Mouse (Mus musculus) thymus, postnatal 0 days (tissue): ENCODE data around the gene Saysd1. TPM values are rescaled to one million over a fixed set of nuclear protein-coding genes. Genes with fewer than 3 reads are reported as not detected.
A peak's percentile ranks its signal among the peaks of the same experiment; 100 is the strongest.

Experiments used
- DNase-seq: peaks from one replicate; pipeline ENCODE4 v3.0.0-alpha.2; 2015; ENCODE audit warnings: low spot score
- polyA plus RNA-seq: library from polyadenylated mRNA; unstranded; fragments of >200 nt; fragmentation: Nextera tagmentation; extraction: Ambion mirVana; gene quantifications from 2 replicates; pipeline ENCODE4 v1.2.1, GENCODE M21; 2015

The Saysd1 gene
- polyA plus RNA-seq, 1 experiment from 2014 or later = 14.4 TPM

DNA sequence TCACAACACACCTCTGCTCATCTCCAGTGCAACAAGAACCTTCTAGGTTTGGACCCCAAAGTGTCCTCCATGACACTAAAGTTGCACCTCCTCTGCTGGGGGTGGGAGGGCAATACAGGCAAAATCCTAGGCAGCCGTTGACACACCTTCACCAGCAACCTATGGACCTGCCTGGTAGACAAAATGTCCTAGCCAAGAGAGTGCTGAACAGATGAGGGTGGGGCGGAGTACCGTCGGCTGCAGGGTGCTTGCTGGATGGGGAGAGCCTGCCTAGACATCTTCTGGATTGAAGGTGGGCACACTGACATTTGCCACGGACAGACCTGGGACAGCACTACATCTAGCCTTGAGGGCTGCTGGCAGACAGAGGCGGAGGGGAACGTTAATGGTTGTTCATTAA, 26.1 kb upstream of the Saysd1 start:
- no peak for DNase-seq

DNA sequence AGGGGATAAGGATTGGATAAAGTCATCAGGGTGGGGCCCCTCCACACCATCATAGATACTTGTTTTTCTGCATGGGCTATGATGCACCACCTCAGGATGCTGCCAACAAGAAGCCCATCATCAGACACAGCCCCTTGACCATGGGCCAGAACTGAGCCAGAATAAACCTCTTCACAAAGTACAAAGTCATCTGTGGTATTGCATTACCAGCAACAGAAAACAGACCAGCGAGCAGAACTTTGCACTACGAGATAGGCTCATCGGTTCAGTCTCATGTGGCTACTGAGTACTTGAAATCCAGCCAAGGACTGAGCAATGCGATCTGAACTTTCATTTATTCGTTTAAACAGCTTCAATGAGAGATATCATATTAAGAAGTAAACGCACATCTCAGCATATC, 24.4 kb upstream of the Saysd1 start:
- no peak for DNase-seq

GRCm38 (mm10) chr14:20158727-20159681, 20.7 kb upstream of the Saysd1 start:
- DNase-seq = no peak

- DNase-seq = no peak
Measured at GRCm38 (mm10) chr14:20157595-20157994, 19.3 kb upstream of the Saysd1 start.

GRCm38 (mm10) chr14:20155718-20156117, 17.4 kb upstream of the Saysd1 start:
- DNase-seq = no peak

DNA sequence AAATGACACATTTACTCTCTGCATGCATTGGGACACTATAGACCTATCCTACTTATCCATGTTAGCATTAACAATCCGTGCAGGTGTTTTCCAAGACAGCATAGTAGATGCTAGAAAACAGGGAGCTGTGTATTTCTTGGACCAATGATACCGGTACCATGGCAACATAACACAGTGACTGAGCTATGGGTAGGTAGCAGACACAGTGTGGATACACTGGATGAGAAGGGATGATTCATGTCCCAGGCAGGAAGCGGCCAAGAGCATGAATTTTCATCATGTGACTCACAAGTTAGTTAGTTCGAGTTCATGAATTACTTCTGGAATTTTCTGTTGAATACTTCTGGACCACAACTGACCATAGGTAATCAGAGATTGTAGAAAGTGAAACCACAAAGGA, 16.6 kb upstream of the Saysd1 start:
- DNase-seq = no peak

- no peak for DNase-seq
Measured at GRCm38 (mm10) chr14:20154245-20154644, 15.9 kb upstream of the Saysd1 start.

GRCm38 (mm10) chr14:20149127-20150080, 11.1 kb upstream of the Saysd1 start:
- DNase-seq = no peak

- no peak for DNase-seq
Measured at GRCm38 (mm10) chr14:20148514-20148913, 10.2 kb upstream of the Saysd1 start.

- DNase-seq = no peak
Measured at GRCm38 (mm10) chr14:20147854-20148253, 9.5 kb upstream of the Saysd1 start.

- DNase-seq = no peak
Measured at GRCm38 (mm10) chr14:20144093-20144492, 5.8 kb upstream of the Saysd1 start.

DNA sequence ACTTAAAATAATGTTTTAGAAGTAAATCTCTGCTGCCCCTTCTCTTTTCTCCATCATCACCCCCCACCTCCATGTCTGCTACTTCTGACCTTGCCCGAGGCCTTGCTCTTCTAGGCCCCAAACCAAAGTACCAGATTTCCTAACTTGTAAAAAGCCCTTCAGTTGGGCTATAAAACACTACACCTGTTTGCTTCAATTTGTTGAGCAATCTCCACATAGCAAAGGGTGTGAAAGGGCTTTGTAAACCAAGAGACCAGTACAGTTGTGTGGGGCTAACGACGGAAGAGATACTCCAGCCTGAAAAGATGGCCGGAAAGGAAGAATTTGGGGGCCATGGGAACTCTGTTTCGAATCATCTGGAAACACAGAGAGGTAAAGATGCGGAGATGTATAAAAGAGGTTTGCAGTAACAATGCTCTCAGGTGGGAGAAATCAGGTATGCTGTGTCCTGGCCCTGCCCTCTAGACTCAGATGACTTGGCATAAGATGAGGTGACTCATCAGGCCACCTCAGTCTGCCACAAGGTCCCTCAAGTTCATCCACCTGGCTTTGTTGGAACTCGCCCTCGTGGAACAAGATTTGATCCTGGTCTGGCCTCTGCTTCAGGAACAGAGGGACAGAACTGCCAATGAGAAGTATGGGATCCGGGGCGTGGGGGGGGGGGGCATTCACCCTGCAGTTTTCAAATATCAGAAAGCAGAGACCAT, 3.2 kb downstream of the Saysd1 start:
- DNase-seq = no peak

GRCm38 (mm10) chr14:20128162-20128561, 10.2 kb downstream of the Saysd1 start:
- DNase-seq = no peak

DNA sequence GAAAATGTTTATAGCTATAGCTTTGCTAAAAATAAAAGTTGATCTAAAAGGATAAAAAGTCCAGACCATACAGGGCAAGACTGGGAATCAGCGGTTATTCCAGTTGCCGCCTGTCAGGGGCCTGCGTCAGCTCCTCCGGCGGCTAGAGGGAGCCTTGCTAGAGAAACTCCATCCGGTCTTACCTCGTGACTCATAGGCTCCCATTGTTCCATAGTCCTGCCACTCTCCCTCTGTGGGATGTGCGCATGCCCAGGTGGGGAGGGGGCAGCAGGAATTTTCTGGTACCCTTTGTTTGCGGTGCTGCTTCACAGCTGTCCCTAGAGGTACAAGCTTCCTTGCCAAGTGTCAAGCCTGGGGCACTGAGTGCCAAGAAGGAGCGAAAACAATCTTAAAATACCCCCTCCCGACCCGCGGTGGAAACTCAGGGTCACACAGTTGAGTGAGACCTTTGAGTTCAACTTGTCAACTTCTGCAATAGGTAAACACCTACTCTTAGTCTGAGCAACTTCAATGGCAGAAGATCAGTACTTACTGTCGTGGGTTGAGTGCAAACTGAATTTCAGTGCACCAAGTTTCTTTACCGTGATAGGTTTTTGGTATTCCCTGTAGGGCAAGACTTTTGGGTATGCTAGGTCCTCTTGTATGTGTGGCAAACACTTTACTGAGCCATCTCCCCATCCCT, 10.8 kb downstream of the Saysd1 start:
- no peak for DNase-seq

GRCm38 (mm10) chr14:20120868-20121267, 17.5 kb downstream of the Saysd1 start:
- DNase-seq = peak; percentile 65

- DNase-seq = no peak
Measured at GRCm38 (mm10) chr14:20120012-20120411, 18.3 kb downstream of the Saysd1 start.

DNA sequence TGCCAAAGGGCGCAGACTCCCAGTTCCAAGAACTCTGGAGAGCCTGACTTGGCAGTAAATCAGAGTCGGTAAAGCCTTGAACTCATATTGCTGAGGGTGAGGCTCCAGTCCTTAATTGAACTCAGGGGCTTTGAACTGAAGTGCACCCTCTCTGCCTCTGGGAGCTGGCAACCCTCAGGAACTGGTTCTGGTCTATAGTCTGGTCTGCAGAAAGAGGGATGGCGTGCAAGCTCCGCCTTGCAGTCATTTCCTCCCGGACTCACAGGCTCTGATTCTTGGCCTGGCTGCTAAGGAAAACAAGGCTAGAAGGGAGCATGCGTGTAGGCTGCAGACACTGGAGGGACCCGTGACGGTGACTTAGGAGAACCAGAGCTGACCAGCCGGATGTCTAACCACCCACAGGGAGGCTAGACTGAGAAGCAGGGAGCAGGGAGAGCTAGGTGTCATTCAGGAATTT, 22.2 kb downstream of the Saysd1 start:
- DNase-seq = no peak

- peak; percentile 38 for DNase-seq
Measured at GRCm38 (mm10) chr14:20114951-20115350, 23.4 kb downstream of the Saysd1 start.

GRCm38 (mm10) chr14:20113964-20114363, 24.4 kb downstream of the Saysd1 start:
- DNase-seq = peak; percentile 79

DNA sequence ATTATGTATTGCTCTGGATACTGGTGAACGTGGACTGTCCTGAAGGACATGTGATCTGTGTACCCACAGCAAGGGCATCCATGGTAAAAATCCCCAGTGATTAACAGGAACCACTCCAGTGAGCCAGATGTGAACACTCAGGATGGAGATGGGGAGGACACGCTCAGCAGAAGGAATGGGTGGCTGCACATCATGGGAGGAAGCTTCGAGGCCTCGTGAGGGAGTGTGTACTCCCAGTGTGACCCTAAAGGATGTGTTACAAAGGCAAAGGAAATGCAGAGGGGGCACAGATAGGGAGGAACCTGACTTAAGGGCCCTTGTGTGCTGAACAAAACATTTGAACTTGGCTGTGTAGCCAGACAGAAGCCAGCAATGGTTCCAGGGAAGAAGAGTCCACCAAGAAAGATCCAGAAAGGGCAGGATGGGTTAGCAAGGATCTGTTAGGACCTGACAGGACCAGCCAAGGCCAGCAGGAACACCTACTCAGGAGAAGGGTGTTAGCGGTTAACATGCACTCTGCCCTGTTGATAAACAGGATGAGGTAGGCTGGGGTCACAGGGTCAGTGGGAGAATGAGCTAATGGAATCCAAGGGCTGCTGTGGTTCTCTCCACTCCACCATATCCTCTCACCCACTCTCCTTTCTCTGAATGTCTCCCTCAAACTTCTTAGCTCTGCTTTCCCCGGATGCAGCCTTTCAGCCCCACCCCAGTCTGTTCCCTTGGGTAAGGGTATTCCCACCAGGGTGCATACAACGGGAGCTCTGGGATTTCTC, 25.0 kb downstream of the Saysd1 start:
- no peak for DNase-seq
